Mouse (Mus musculus) kidney, embryonic 15.5 days (tissue): ENCODE measurements around the gene Adcy7. TPM values are rescaled to one million over a fixed set of nuclear protein-coding genes. Genes with fewer than 3 reads are reported as not detected.

Source experiments
- ATAC-seq: fragments of 200-750 bp; cut with Nextera tagmentation; replicated peaks from 2 replicates; pipeline ENCODE4 v1.8.0; 2017; ENCODE audit warnings: moderate TSS enrichment; ENCODE audit not compliant: low FRiP score
- H3K27ac ChIP-seq: fragments of 300-500 bp; sonication (generic); 2 replicates; pipeline ENCODE4 v1.5.1; 2015; ENCODE audit warnings: mild to moderate bottlenecking, inconsistent platforms
- H3K27me3 ChIP-seq: fragments of 300-500 bp; sonication (generic); 2 replicates; pipeline ENCODE4 v1.6.1; 2015; ENCODE audit warnings: inconsistent platforms
- H3K36me3 ChIP-seq: fragments of 300-500 bp; sonication (generic); 2 replicates; pipeline ENCODE4 v1.6.1; 2015; ENCODE audit warnings: inconsistent platforms
- H3K4me1 ChIP-seq: fragments of 300-500 bp; sonication (generic); 2 replicates; pipeline ENCODE4 v1.6.1; 2015; ENCODE audit warnings: inconsistent platforms
- H3K4me2 ChIP-seq: fragments of 300-500 bp; sonication (generic); 2 replicates; pipeline ENCODE4 v1.6.1; 2015; ENCODE audit warnings: moderate library complexity, mild to moderate bottlenecking, inconsistent platforms
- H3K4me3 ChIP-seq: fragments of 300-500 bp; sonication (generic); replicated peaks from 2 replicates; pipeline ENCODE4 v1.5.1; 2015; ENCODE audit warnings: mild to moderate bottlenecking, inconsistent platforms
- H3K9ac ChIP-seq: fragments of 300-500 bp; sonication (generic); 2 replicates; pipeline ENCODE4 v1.6.1; 2015; ENCODE audit warnings: mild to moderate bottlenecking, inconsistent platforms
- H3K9me3 ChIP-seq: fragments of 300-500 bp; sonication (generic); replicated peaks from 2 replicates; pipeline ENCODE4 v1.6.1; 2016; ENCODE audit warnings: inconsistent platforms
- WGBS: fragments of 180-500 bp; shearing (Covaris S2); methylation state at CpG from one replicate; pipeline ENCODE4 v1.1.7; 2015; ENCODE audit warnings: mixed read lengths; 5-methylcytosine and 5-hydroxymethylcytosine counted together
- polyA plus RNA-seq: library from polyadenylated mRNA; unstranded; fragments of >200 nt; fragmentation: Nextera tagmentation; extraction: Ambion mirVana; gene quantifications from 2 replicates; pipeline ENCODE4 v1.2.1, GENCODE M21; 2015

Adcy7 gene
- polyA plus RNA-seq, 1 experiment from 2014 or later, result 3.1 TPM

- 91% methylated on average over 5 of the region's 5 CpGs for WGBS
- H3K9ac ChIP-seq, result no peak overlapping the region
- H3K4me3 ChIP-seq, result no peak overlapping the region
- no peaks in the 10 kb centered on the region for H3K9me3 ChIP-seq
- H3K27me3 ChIP-seq, result no peaks in the 10 kb centered on the region
- no peak for ATAC-seq
- no peak overlapping the region for H3K27ac ChIP-seq
- peaks cover 11% of the 10 kb centered on the region for H3K4me1 ChIP-seq
- H3K36me3 ChIP-seq, result peaks cover 16% of the 10 kb centered on the region
- H3K4me2 ChIP-seq, result no peak overlapping the region
Observed at GRCm38 (mm10) chr8:88321387-88321786, 49.2 kb downstream of the Adcy7 start.

DNA sequence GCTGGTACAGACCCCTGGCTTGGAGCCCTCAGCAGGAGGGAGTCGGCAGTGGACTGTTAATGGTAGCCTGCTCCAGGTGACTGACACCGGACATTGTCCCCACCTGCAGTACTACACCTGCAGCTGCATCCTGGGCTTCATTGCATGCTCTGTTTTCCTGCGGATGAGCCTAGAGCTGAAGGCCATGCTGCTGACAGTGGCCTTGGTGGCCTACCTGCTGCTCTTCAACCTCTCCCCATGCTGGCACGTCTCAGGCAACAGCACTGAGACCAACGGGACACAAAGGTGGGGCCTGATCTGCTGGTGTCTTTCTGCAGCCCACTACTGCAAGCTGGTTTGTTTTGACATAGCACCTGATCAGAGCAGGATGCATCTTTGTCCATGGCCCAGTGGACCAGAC lies 51.3 kb downstream of the Adcy7 start:
- no peaks in the 10 kb centered on the region for H3K4me1 ChIP-seq
- H3K4me2 ChIP-seq, result no peak overlapping the region
- no peak overlapping the region for H3K4me3 ChIP-seq
- 84% methylated on average over 5 of the region's 5 CpGs for WGBS
- H3K27me3 ChIP-seq, result no peaks in the 10 kb centered on the region
- no peak overlapping the region for H3K27ac ChIP-seq
- no peak for ATAC-seq
- H3K9me3 ChIP-seq, result no peaks in the 10 kb centered on the region
- peaks cover 37% of the 10 kb centered on the region for H3K36me3 ChIP-seq
- no peak overlapping the region for H3K9ac ChIP-seq

DNA sequence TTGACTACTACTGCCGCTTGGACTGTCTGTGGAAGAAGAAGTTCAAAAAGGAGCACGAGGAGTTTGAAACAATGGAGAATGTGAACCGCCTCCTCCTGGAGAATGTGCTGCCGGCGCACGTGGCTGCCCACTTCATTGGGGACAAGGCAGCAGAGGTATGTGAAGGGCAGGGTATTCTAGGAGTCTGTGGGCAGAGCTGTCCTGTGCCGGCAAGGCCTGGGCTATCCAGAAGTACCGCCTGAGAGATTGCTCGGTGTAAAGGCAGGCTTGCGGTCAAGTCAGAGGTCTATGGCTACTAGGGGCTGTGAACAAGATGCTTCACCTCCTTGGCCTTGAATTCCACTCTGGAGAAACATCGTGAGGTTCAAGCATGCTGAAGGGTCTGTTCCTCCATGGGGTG lies 52.6 kb downstream of the Adcy7 start:
- H3K9ac ChIP-seq, result no peak overlapping the region
- H3K4me3 ChIP-seq, result no peak overlapping the region
- no peak overlapping the region for H3K27ac ChIP-seq
- no peaks in the 10 kb centered on the region for H3K9me3 ChIP-seq
- H3K27me3 ChIP-seq, result no peaks in the 10 kb centered on the region
- H3K36me3 ChIP-seq, result peaks cover 50% of the 10 kb centered on the region
- ATAC-seq, result no peak
- H3K4me1 ChIP-seq, result no peaks in the 10 kb centered on the region
- WGBS, result 90% methylated on average over 11 of the region's 11 CpGs
- H3K4me2 ChIP-seq, result no peak overlapping the region

DNA sequence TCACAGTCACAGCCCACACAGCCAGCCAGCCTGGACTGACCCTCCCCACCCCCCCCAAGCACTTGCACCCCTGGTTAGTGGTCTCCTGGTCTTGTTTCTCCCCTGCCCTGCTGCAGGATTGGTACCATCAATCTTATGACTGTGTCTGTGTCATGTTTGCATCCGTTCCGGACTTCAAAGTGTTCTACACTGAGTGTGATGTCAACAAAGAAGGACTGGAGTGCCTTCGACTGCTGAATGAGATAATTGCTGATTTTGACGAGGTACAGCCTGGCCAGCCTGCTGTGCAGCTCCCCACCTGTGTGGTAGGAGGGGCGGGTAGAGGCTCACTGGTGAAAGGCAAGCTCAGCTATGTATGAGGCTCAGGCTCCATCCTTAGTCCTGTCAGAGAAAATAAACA lies 53.0 kb downstream of the Adcy7 start:
- peaks cover 55% of the 10 kb centered on the region for H3K36me3 ChIP-seq
- H3K4me2 ChIP-seq, result no peak overlapping the region
- no peak; the same call in 1 of the 2 replicates for ATAC-seq
- H3K9me3 ChIP-seq, result no peaks in the 10 kb centered on the region
- H3K27ac ChIP-seq, result no peak overlapping the region
- WGBS, result 36% methylated on average over 5 of the region's 5 CpGs
- no peak overlapping the region for H3K9ac ChIP-seq
- no peaks in the 10 kb centered on the region for H3K27me3 ChIP-seq
- H3K4me1 ChIP-seq, result no peaks in the 10 kb centered on the region
- no peak overlapping the region for H3K4me3 ChIP-seq

GRCm38 (mm10) chr8:88325795-88326194 lies 53.6 kb downstream of the Adcy7 start:
- Histone ChIP-seq H3K9me3 (no peaks in the 10 kb centered on the region), H3K27me3 (no peaks in the 10 kb centered on the region), H3K36me3 (peaks cover 60% of the 10 kb centered on the region), H3K27ac (no peak overlapping the region), H3K4me2 (no peak overlapping the region), H3K4me1 (no peaks in the 10 kb centered on the region), H3K9ac (no peak overlapping the region), H3K4me3 (no peak overlapping the region)
- no peak for ATAC-seq
- WGBS, result 85% methylated on average over 5 of the region's 5 CpGs

DNA sequence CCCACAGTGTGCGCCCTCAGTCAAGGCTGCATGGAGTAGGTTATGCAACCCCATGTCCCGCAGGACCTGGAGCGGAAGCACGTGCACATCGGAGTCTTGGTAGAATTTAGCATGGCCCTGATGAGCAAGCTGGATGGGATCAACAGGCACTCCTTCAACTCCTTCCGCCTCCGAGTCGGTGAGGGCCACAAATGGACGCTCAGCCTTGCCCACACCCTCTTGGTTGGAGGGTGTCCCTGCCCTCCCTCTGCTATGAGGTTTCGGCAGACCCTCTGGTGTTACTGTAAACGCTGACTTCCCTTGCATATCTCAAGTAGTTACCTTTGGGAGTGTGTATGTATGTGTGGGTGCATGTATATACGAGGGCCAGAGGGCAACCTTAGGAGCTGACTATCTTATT lies 54.1 kb downstream of the Adcy7 start:
- Histone ChIP-seq H3K9ac (no peak overlapping the region), H3K27ac (no peak overlapping the region), H3K4me1 (no peaks in the 10 kb centered on the region), H3K9me3 (no peaks in the 10 kb centered on the region), H3K4me2 (no peak overlapping the region), H3K27me3 (no peaks in the 10 kb centered on the region), H3K4me3 (no peak overlapping the region), H3K36me3 (peaks cover 65% of the 10 kb centered on the region)
- no peak for ATAC-seq
- 95% methylated on average over 12 of the region's 12 CpGs for WGBS

DNA sequence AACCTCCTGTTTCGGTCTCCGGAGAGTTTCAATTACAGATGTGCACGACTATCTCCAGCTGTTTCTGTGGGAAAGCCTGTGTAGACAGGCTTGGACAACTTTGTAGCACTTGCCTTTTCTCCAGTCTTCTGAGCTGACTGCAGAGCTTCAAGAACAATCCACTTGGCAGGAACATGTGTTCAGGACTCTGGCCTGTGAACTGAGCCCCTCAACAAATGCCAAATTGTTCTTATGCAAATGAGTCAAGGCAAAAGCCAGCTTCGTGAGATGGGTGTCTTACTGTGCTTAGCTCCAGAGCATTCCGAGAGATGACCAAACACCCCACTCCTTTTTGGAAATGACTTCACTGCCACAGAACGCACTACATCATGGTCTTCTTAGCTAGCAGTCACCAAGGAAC lies 56.5 kb downstream of the Adcy7 start:
- no peak for ATAC-seq

DNA sequence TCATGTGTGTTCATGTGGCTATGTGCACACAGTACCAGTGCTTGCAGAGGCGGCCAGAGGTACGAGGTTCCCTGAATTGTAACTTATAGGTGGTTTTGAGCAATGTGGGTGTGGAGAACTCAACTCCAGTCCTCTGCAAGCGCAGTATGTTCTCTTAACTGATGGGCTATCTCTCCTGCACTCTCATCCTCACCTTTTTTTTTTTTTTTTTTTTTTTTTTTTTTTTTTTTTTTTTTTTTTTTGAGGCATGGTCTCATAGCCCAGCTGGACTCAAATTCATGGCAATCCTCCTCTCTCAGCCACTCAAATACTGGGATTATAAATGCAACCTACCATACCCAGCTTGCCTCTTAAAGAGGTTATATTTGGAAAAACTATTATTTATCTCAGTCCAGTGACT lies 58.6 kb downstream of the Adcy7 start:
- no peak overlapping the region for H3K4me3 ChIP-seq
- no peak overlapping the region for H3K4me2 ChIP-seq
- no peak overlapping the region for H3K9ac ChIP-seq
- H3K36me3 ChIP-seq, result peaks cover 99% of the 10 kb centered on the region
- H3K4me1 ChIP-seq, result no peaks in the 10 kb centered on the region
- no peak overlapping the region for H3K27ac ChIP-seq
- ATAC-seq, result no peak
- 95% methylated on average over 3 of the region's 3 CpGs for WGBS
- H3K9me3 ChIP-seq, result no peaks in the 10 kb centered on the region
- no peaks in the 10 kb centered on the region for H3K27me3 ChIP-seq

More for the DNA sequence above, 56.5 kb downstream of the Adcy7 start:
- Histone ChIP-seq H3K4me1 (no peaks in the 10 kb centered on the region), H3K4me3 (no peak overlapping the region), H3K27me3 (no peaks in the 10 kb centered on the region), H3K9me3 (no peaks in the 10 kb centered on the region), H3K9ac (no peak overlapping the region), H3K4me2 (no peak overlapping the region), H3K36me3 (peaks cover 89% of the 10 kb centered on the region), H3K27ac (no peak overlapping the region)
- WGBS, result 85% methylated on average over 6 of the region's 6 CpGs

DNA sequence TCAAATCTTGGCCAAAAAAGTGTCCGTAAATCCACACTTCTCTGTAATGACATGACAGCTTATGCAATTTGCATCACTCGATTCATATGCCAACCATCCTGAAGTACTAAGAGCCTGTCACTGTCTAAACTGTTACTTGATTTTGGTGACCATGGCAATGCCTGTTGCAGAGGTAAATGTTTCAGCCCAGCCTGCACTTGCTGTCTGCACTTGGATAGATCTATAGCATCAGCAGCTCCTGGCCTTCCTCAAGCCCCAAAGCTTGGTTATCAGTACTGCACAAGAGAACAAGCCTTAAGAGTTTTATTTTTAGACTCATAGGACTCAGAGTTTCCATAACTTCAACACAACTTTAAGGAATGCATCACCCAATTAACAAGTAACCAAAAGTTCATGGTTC lies 62.2 kb downstream of the Adcy7 start:
- peaks cover 97% of the 10 kb centered on the region for H3K36me3 ChIP-seq
- H3K27ac ChIP-seq, result no peak overlapping the region
- H3K4me2 ChIP-seq, result no peak overlapping the region
- 92% methylated on average over 2 of the region's 2 CpGs for WGBS
- no peak overlapping the region for H3K4me3 ChIP-seq
- H3K27me3 ChIP-seq, result no peaks in the 10 kb centered on the region
- no peak for ATAC-seq
- no peaks in the 10 kb centered on the region for H3K4me1 ChIP-seq
- no peak overlapping the region for H3K9ac ChIP-seq
- H3K9me3 ChIP-seq, result no peaks in the 10 kb centered on the region

DNA sequence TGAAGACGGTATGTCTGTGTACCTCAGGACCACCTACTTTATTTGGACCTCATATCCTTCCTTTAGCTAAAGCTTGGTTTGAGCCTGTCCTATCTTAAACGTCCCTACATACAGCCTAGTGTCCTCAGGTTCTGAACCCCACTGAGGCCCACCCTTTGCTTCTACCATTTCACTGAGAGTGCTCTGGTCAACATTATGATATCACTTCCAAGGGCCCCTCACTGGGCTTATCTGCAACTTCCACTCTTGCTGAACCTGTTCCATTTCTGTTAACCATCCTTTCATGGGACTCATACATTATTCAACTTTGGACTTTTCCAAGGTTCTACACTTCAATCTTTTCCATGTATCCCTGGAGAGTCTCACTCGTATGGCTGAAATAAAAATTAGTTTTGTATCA lies 62.8 kb downstream of the Adcy7 start:
- peaks cover 97% of the 10 kb centered on the region for H3K36me3 ChIP-seq
- ATAC-seq, result no peak
- no peaks in the 10 kb centered on the region for H3K4me1 ChIP-seq
- H3K4me2 ChIP-seq, result no peak overlapping the region
- WGBS, result 85% methylated on average over 3 of the region's 3 CpGs
- no peak overlapping the region for H3K27ac ChIP-seq
- H3K9me3 ChIP-seq, result no peaks in the 10 kb centered on the region
- H3K27me3 ChIP-seq, result no peaks in the 10 kb centered on the region
- no peak overlapping the region for H3K9ac ChIP-seq
- H3K4me3 ChIP-seq, result no peak overlapping the region

DNA sequence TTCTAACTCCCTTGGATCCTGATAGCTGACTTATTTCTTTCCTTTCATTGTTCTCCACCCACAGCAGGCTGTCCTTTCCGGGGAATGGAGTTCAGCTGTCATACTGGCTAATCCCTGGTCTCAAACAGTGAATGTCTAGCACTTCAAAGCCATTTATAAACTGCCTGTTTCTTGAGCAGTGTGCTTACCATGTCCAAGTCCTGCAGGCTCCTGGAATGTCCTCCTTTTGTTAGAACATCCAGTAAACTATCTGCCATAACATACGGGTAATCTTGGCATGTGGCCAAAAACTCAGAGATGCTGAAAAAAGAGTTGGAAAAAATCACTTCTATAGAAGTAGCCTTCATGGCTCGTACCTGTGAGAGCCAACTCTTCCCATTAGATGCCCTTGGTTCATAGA lies 67.0 kb downstream of the Adcy7 start:
- H3K27ac ChIP-seq, result no peak overlapping the region
- no peaks in the 10 kb centered on the region for H3K9me3 ChIP-seq
- WGBS, result 67% methylated on average over 3 of the region's 3 CpGs
- H3K9ac ChIP-seq, result no peak overlapping the region
- peaks cover 95% of the 10 kb centered on the region for H3K36me3 ChIP-seq
- H3K4me3 ChIP-seq, result no peak overlapping the region
- H3K4me2 ChIP-seq, result no peak overlapping the region
- no peaks in the 10 kb centered on the region for H3K4me1 ChIP-seq
- H3K27me3 ChIP-seq, result no peaks in the 10 kb centered on the region
- no peak for ATAC-seq

DNA sequence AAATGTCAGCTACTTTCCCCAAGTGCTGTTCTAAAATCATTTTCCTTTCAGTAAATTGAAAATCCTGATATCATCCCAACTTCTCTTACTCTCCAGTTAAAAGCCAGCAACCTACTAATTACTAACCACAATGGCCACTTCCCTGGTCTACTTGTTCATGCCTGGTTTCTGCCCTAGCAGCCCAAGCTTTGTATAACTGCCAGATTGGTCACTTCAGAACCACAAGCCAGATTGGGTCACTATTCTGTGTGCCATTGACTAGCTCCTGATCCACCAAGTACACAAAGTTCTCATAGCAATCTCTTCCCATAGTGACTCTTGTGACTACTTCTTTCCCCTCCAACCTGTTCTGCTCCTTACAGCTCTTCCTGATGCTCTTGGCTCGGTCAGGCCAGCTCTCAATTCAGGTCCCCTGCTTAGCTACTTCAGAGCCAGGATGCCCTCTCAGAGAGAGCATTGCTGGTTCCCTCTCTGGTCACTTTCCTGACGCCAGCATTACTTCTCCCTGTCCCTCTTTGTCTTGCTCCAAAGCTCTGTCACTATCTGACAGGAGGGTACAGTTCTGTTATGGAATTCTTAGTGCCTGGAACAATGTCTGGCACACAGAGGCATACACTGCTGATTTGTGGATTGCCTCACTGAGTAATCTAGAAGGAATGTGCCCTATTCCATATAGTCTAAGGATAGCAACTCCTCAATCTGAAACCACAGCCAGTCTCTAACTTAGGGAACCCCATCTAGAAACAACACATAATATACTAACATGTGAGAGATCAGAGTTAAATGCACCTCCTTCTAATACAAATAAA lies 67.9 kb downstream of the Adcy7 start:
- ATAC-seq, result no peak
- H3K36me3 ChIP-seq, result peaks cover 95% of the 10 kb centered on the region
- H3K4me1 ChIP-seq, result no peaks in the 10 kb centered on the region
- H3K27me3 ChIP-seq, result no peaks in the 10 kb centered on the region
- no peak overlapping the region for H3K4me3 ChIP-seq
- WGBS, result 92% methylated on average over 2 of the region's 2 CpGs
- H3K9me3 ChIP-seq, result no peaks in the 10 kb centered on the region
- H3K4me2 ChIP-seq, result no peak overlapping the region
- H3K9ac ChIP-seq, result no peak overlapping the region
- no peak overlapping the region for H3K27ac ChIP-seq

DNA sequence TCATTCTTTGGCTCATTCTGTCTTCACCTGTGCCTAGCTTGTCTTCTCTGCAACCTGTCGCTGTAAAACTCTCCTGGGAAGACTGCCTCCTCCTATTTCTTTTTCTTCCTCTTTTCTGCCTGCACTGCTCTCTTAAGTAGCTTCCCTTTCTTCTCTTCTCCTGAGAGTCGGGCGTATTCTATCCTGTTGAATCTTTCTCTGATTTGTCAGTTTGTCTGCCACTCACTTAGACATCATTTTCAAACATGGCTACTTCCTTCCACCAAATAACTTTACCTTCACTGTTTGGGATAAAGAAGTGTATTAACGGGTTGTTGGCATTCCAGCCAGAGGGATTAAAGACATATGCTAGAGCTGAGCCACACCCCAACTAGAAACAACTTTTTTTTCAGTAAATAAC lies 69.8 kb downstream of the Adcy7 start:
- Histone ChIP-seq H3K4me2 (no peak overlapping the region), H3K27me3 (no peaks in the 10 kb centered on the region), H3K4me3 (no peak overlapping the region), H3K9ac (no peak overlapping the region), H3K4me1 (no peaks in the 10 kb centered on the region), H3K9me3 (no peaks in the 10 kb centered on the region), H3K36me3 (peaks cover 95% of the 10 kb centered on the region), H3K27ac (no peak overlapping the region)
- WGBS, result 89% methylated on average over 4 of the region's 4 CpGs
- no peak for ATAC-seq
